Mouse (Mus musculus): ENCODE data around the gene Pgm2l1. TPM values are rescaled to one million over a fixed set of nuclear protein-coding genes. Genes with fewer than 3 reads are reported as not detected.

Pgm2l1 gene
- polyA plus RNA-seq, 1 experiment from 2014 or later: 2.5 TPM

GRCm38 (mm10) chr7:100187601-100188000, 39.6 kb upstream of the Pgm2l1 start:
- no peak overlapping the region for H3K9ac ChIP-seq (ENCODE audit: low read length)
- no peak overlapping the region for H3K4me3 ChIP-seq (replicated peaks; ENCODE audit: low read length)
- H3K4me2 ChIP-seq (ENCODE audit: low read depth, low read length): no peak overlapping the region
- H3K27me3 ChIP-seq (ENCODE audit: control insufficient read depth, insufficient read depth, low read length): 0 out of 2 replicates have a peak, but pooled peaks cover 3% of the 10 kb centered on the region
- no peaks in the 10 kb centered on the region for H3K36me3 ChIP-seq (ENCODE audit: control insufficient read depth, insufficient read depth, low read length)
- no peaks in the 10 kb centered on the region for H3K9me3 ChIP-seq (replicated peaks; ENCODE audit: control insufficient read depth, low read length)
- ATAC-seq (ENCODE audit: insufficient read depth, low FRiP score): no peak
- no peak overlapping the region for H3K27ac ChIP-seq (ENCODE audit: low read length)
- no peaks in the 10 kb centered on the region for H3K4me1 ChIP-seq (ENCODE audit: control insufficient read depth, insufficient read depth, low read length)
- 15% methylated on average over 7 of the region's 7 CpGs for WGBS

GRCm38 (mm10) chr7:100190167-100190566, 37.0 kb upstream of the Pgm2l1 start:
- H3K4me3 ChIP-seq (replicated peaks; ENCODE audit: low read length): no peak overlapping the region
- H3K4me1 ChIP-seq (ENCODE audit: control insufficient read depth, insufficient read depth, low read length): no peaks in the 10 kb centered on the region
- H3K4me2 ChIP-seq (ENCODE audit: low read depth, low read length): no peak overlapping the region
- no peak overlapping the region for H3K9ac ChIP-seq (ENCODE audit: low read length)
- WGBS: 57% methylated on average over 4 of the region's 4 CpGs
- H3K36me3 ChIP-seq (ENCODE audit: control insufficient read depth, insufficient read depth, low read length): no peaks in the 10 kb centered on the region
- no peaks in the 10 kb centered on the region for H3K9me3 ChIP-seq (replicated peaks; ENCODE audit: control insufficient read depth, low read length)
- no peak overlapping the region for H3K27ac ChIP-seq (ENCODE audit: low read length)
- ATAC-seq (ENCODE audit: insufficient read depth, low FRiP score): no peak
- H3K27me3 ChIP-seq (ENCODE audit: control insufficient read depth, insufficient read depth, low read length): 0 out of 2 replicates have a peak, but pooled peaks cover 3% of the 10 kb centered on the region

- no peak for ATAC-seq (ENCODE audit: insufficient read depth, low FRiP score)
- Histone ChIP-seq H3K4me3 (replicated peaks; ENCODE audit: low read length) (no peak overlapping the region), H3K4me2 (ENCODE audit: low read depth, low read length) (no peak overlapping the region), H3K4me1 (ENCODE audit: control insufficient read depth, insufficient read depth, low read length) (no peaks in the 10 kb centered on the region), H3K36me3 (ENCODE audit: control insufficient read depth, insufficient read depth, low read length) (no peaks in the 10 kb centered on the region), H3K27ac (ENCODE audit: low read length) (no peak overlapping the region), H3K9me3 (replicated peaks; ENCODE audit: control insufficient read depth, low read length) (no peaks in the 10 kb centered on the region), H3K27me3 (ENCODE audit: control insufficient read depth, insufficient read depth, low read length) (0 out of 2 replicates have a peak, but pooled peaks cover 3% of the 10 kb centered on the region), H3K9ac (ENCODE audit: low read length) (no peak overlapping the region)
- WGBS: 12% methylated on average over 4 of the region's 4 CpGs
These were observed 36.4 kb upstream of the Pgm2l1 start for GRCm38 (mm10) chr7:100190778-100191177.

GRCm38 (mm10) chr7:100201191-100201590, 26.0 kb upstream of the Pgm2l1 start:
- Histone ChIP-seq H3K36me3 (ENCODE audit: control insufficient read depth, insufficient read depth, low read length) (no peaks in the 10 kb centered on the region), H3K9me3 (replicated peaks; ENCODE audit: control insufficient read depth, low read length) (no peaks in the 10 kb centered on the region), H3K4me3 (replicated peaks; ENCODE audit: low read length) (no peak overlapping the region), H3K27me3 (ENCODE audit: control insufficient read depth, insufficient read depth, low read length) (no peaks in the 10 kb centered on the region), H3K9ac (ENCODE audit: low read length) (no peak overlapping the region), H3K27ac (ENCODE audit: low read length) (no peak overlapping the region), H3K4me2 (ENCODE audit: low read depth, low read length) (no peak overlapping the region), H3K4me1 (ENCODE audit: control insufficient read depth, insufficient read depth, low read length) (no peaks in the 10 kb centered on the region)
- ATAC-seq (ENCODE audit: insufficient read depth, low FRiP score): no peak
- WGBS: 82% methylated on average over 3 of the region's 3 CpGs

GRCm38 (mm10) chr7:100203616-100204015, 23.6 kb upstream of the Pgm2l1 start:
- Histone ChIP-seq H3K4me3 (replicated peaks; ENCODE audit: low read length) (no peak overlapping the region), H3K27ac (ENCODE audit: low read length) (no peak overlapping the region), H3K36me3 (ENCODE audit: control insufficient read depth, insufficient read depth, low read length) (no peaks in the 10 kb centered on the region), H3K9me3 (replicated peaks; ENCODE audit: control insufficient read depth, low read length) (no peaks in the 10 kb centered on the region), H3K27me3 (ENCODE audit: control insufficient read depth, insufficient read depth, low read length) (no peaks in the 10 kb centered on the region), H3K4me1 (ENCODE audit: control insufficient read depth, insufficient read depth, low read length) (no peaks in the 10 kb centered on the region), H3K9ac (ENCODE audit: low read length) (no peak overlapping the region), H3K4me2 (ENCODE audit: low read depth, low read length) (no peak overlapping the region)
- 62% methylated on average over 3 of the region's 3 CpGs for whole genome bisulfite sequencing
- no peak for ATAC-seq (ENCODE audit: insufficient read depth, low FRiP score)

GRCm38 (mm10) chr7:100204871-100205270, 22.3 kb upstream of the Pgm2l1 start:
- Histone ChIP-seq H3K4me2 (ENCODE audit: low read depth, low read length) (no peak overlapping the region), H3K4me1 (ENCODE audit: control insufficient read depth, insufficient read depth, low read length) (no peaks in the 10 kb centered on the region), H3K9ac (ENCODE audit: low read length) (no peak overlapping the region), H3K36me3 (ENCODE audit: control insufficient read depth, insufficient read depth, low read length) (no peaks in the 10 kb centered on the region), H3K27ac (ENCODE audit: low read length) (no peak overlapping the region), H3K27me3 (ENCODE audit: control insufficient read depth, insufficient read depth, low read length) (no peaks in the 10 kb centered on the region), H3K4me3 (replicated peaks; ENCODE audit: low read length) (no peak overlapping the region), H3K9me3 (replicated peaks; ENCODE audit: control insufficient read depth, low read length) (no peaks in the 10 kb centered on the region)
- 73% methylated on average over 6 of the region's 6 CpGs for WGBS
- no peak for ATAC-seq (ENCODE audit: insufficient read depth, low FRiP score)

GRCm38 (mm10) chr7:100206144-100206543, 21.1 kb upstream of the Pgm2l1 start:
- no peaks in the 10 kb centered on the region for H3K9me3 ChIP-seq (replicated peaks; ENCODE audit: control insufficient read depth, low read length)
- H3K27me3 ChIP-seq (ENCODE audit: control insufficient read depth, insufficient read depth, low read length): no peaks in the 10 kb centered on the region
- H3K4me3 ChIP-seq (replicated peaks; ENCODE audit: low read length): no peak overlapping the region
- no peak overlapping the region for H3K9ac ChIP-seq (ENCODE audit: low read length)
- H3K36me3 ChIP-seq (ENCODE audit: control insufficient read depth, insufficient read depth, low read length): no peaks in the 10 kb centered on the region
- H3K4me1 ChIP-seq (ENCODE audit: control insufficient read depth, insufficient read depth, low read length): no peaks in the 10 kb centered on the region
- ATAC-seq (ENCODE audit: insufficient read depth, low FRiP score): no peak
- 88% methylated on average over 2 of the region's 2 CpGs for WGBS
- no peak overlapping the region for H3K27ac ChIP-seq (ENCODE audit: low read length)
- no peak overlapping the region for H3K4me2 ChIP-seq (ENCODE audit: low read depth, low read length)

GRCm38 (mm10) chr7:100207886-100208285, 19.3 kb upstream of the Pgm2l1 start:
- no peak for ATAC-seq (ENCODE audit: insufficient read depth, low FRiP score)
- H3K27ac ChIP-seq (ENCODE audit: low read length): no peak overlapping the region
- no peaks in the 10 kb centered on the region for H3K27me3 ChIP-seq (ENCODE audit: control insufficient read depth, insufficient read depth, low read length)

GRCm38 (mm10) chr7:100214310-100214709, 12.9 kb upstream of the Pgm2l1 start:
- Histone ChIP-seq H3K4me2 (ENCODE audit: low read depth, low read length) (no peak overlapping the region), H3K4me1 (ENCODE audit: control insufficient read depth, insufficient read depth, low read length) (peaks cover 4% of the 10 kb centered on the region; the same call in 1 of the 2 replicates), H3K9me3 (replicated peaks; ENCODE audit: control insufficient read depth, low read length) (no peaks in the 10 kb centered on the region), H3K27ac (ENCODE audit: low read length) (no peak overlapping the region), H3K4me3 (replicated peaks; ENCODE audit: low read length) (no peak overlapping the region), H3K9ac (ENCODE audit: low read length) (no peak overlapping the region), H3K36me3 (ENCODE audit: control insufficient read depth, insufficient read depth, low read length) (no peaks in the 10 kb centered on the region), H3K27me3 (ENCODE audit: control insufficient read depth, insufficient read depth, low read length) (no peaks in the 10 kb centered on the region)
- WGBS: 62% methylated on average over 4 of the region's 4 CpGs
- ATAC-seq (ENCODE audit: insufficient read depth, low FRiP score): no peak

More at GRCm38 (mm10) chr7:100207886-100208285, 19.3 kb upstream of the Pgm2l1 start:
- H3K4me2 ChIP-seq (ENCODE audit: low read depth, low read length): no peak overlapping the region
- no peaks in the 10 kb centered on the region for H3K4me1 ChIP-seq (ENCODE audit: control insufficient read depth, insufficient read depth, low read length)
- H3K9me3 ChIP-seq (replicated peaks; ENCODE audit: control insufficient read depth, low read length): no peaks in the 10 kb centered on the region
- H3K9ac ChIP-seq (ENCODE audit: low read length): no peak overlapping the region
- no peaks in the 10 kb centered on the region for H3K36me3 ChIP-seq (ENCODE audit: control insufficient read depth, insufficient read depth, low read length)
- H3K4me3 ChIP-seq (replicated peaks; ENCODE audit: low read length): no peak overlapping the region
